Mouse (Mus musculus): ENCODE data around the gene Foxm1. TPM values are rescaled to one million over a fixed set of nuclear protein-coding genes. Genes with fewer than 3 reads are reported as not detected.

Gene Foxm1
- polyA plus RNA-seq, 1 experiment = 2.4 TPM

GRCm38 (mm10) chr6:128358999-128359398 is 3.8 kb upstream of the Foxm1 start:
- Histone ChIP-seq H3K36me3 (ENCODE audit: control insufficient read depth, insufficient read depth, low read length) (no peaks in the 10 kb centered on the region), H3K27ac (ENCODE audit: insufficient read depth, low read depth, low read length) (no peak overlapping the region), H3K4me3 (ENCODE audit: insufficient read depth, low read depth, low read length) (no peak overlapping the region), H3K4me1 (ENCODE audit: control insufficient read depth, insufficient read depth, low read length) (peaks cover 1% of the 10 kb centered on the region; the same call in 1 of the 2 replicates), H3K27me3 (replicated peaks; ENCODE audit: control insufficient read depth, insufficient read depth, low read length) (no peaks in the 10 kb centered on the region)
- WGBS = 15% methylated on average over 2 of the region's 2 CpGs
- TF ChIP-seq POLR2A (IDR thresholded peaks at IDR 0.05; ENCODE audit: low read depth, low read length) (no peak), CTCF (conservative IDR thresholded peaks at IDR 0.05; ENCODE audit: insufficient read depth, insufficient read length, low read depth, low read length) (peak; percentile 81)
- DNase-seq = peak; percentile 74

- Histone ChIP-seq H3K27ac (ENCODE audit: insufficient read depth, low read depth, low read length) (peak overlapping the region; percentile 41), H3K4me1 (ENCODE audit: control insufficient read depth, insufficient read depth, low read length) (no peaks in the 10 kb centered on the region; the same call in 1 of the 2 replicates), H3K4me3 (ENCODE audit: insufficient read depth, low read depth, low read length) (peak overlapping the region; percentile 72), H3K36me3 (ENCODE audit: control insufficient read depth, insufficient read depth, low read length) (no peaks in the 10 kb centered on the region), H3K27me3 (replicated peaks; ENCODE audit: control insufficient read depth, insufficient read depth, low read length) (no peaks in the 10 kb centered on the region)
- TF ChIP-seq CTCF (conservative IDR thresholded peaks at IDR 0.05; ENCODE audit: insufficient read depth, insufficient read length, low read depth, low read length) = no peak
- no peak for TF ChIP-seq POLR2A (IDR thresholded peaks at IDR 0.05; ENCODE audit: low read depth, low read length)
- DNase-seq = no peak
- WGBS = 18% methylated on average over 9 of the region's 9 CpGs
These were observed 866 bp upstream of the Foxm1 start for GRCm38 (mm10) chr6:128361901-128362300.

GRCm38 (mm10) chr6:128363007-128363825 is 449 bp downstream of the Foxm1 start:
- no peak for DNase-seq
- Histone ChIP-seq H3K4me1 (ENCODE audit: control insufficient read depth, insufficient read depth, low read length) (no peaks in the 10 kb centered on the region; the same call in 1 of the 2 replicates), H3K27ac (ENCODE audit: insufficient read depth, low read depth, low read length) (no peak overlapping the region), H3K4me3 (ENCODE audit: insufficient read depth, low read depth, low read length) (peak overlapping the region; percentile 72; the same call in 1 of the 2 replicates), H3K36me3 (ENCODE audit: control insufficient read depth, insufficient read depth, low read length) (no peaks in the 10 kb centered on the region), H3K27me3 (replicated peaks; ENCODE audit: control insufficient read depth, insufficient read depth, low read length) (no peaks in the 10 kb centered on the region)
- no peak for TF ChIP-seq CTCF (conservative IDR thresholded peaks at IDR 0.05; ENCODE audit: insufficient read depth, insufficient read length, low read depth, low read length)
- TF ChIP-seq POLR2A (IDR thresholded peaks at IDR 0.05; ENCODE audit: low read depth, low read length) = no peak
- WGBS = 4% methylated on average over 44 of the region's 46 CpGs

- Histone ChIP-seq H3K36me3 (ENCODE audit: control insufficient read depth, insufficient read depth, low read length) (no peaks in the 10 kb centered on the region), H3K4me3 (ENCODE audit: insufficient read depth, low read depth, low read length) (no peak overlapping the region), H3K27me3 (replicated peaks; ENCODE audit: control insufficient read depth, insufficient read depth, low read length) (no peaks in the 10 kb centered on the region), H3K4me1 (ENCODE audit: control insufficient read depth, insufficient read depth, low read length) (no peaks in the 10 kb centered on the region; the same call in 1 of the 2 replicates), H3K27ac (ENCODE audit: insufficient read depth, low read depth, low read length) (no peak overlapping the region)
- 80% methylated on average over 6 of the region's 6 CpGs for WGBS
- TF ChIP-seq POLR2A (IDR thresholded peaks at IDR 0.05; ENCODE audit: low read depth, low read length) = no peak
- TF ChIP-seq CTCF (conservative IDR thresholded peaks at IDR 0.05; ENCODE audit: insufficient read depth, insufficient read length, low read depth, low read length) = no peak
- no peak for DNase-seq
These were observed 2.0 kb downstream of the Foxm1 start for GRCm38 (mm10) chr6:128364721-128365120.

GRCm38 (mm10) chr6:128366466-128366865 is 3.7 kb downstream of the Foxm1 start:
- no peak for DNase-seq
- WGBS = 94% methylated on average over 5 of the region's 5 CpGs
- no peak overlapping the region for H3K27ac ChIP-seq (ENCODE audit: insufficient read depth, low read depth, low read length)
- H3K4me1 ChIP-seq (ENCODE audit: control insufficient read depth, insufficient read depth, low read length) = no peaks in the 10 kb centered on the region; the same call in 1 of the 2 replicates
- no peak overlapping the region for H3K4me3 ChIP-seq (ENCODE audit: insufficient read depth, low read depth, low read length)
- H3K36me3 ChIP-seq (ENCODE audit: control insufficient read depth, insufficient read depth, low read length) = no peaks in the 10 kb centered on the region
- no peak for TF ChIP-seq POLR2A (IDR thresholded peaks at IDR 0.05; ENCODE audit: low read depth, low read length)
- no peak for TF ChIP-seq CTCF (conservative IDR thresholded peaks at IDR 0.05; ENCODE audit: insufficient read depth, insufficient read length, low read depth, low read length)
- H3K27me3 ChIP-seq (replicated peaks; ENCODE audit: control insufficient read depth, insufficient read depth, low read length) = no peaks in the 10 kb centered on the region

GRCm38 (mm10) chr6:128370040-128370439 is 7.3 kb downstream of the Foxm1 start:
- no peaks in the 10 kb centered on the region for H3K36me3 ChIP-seq (ENCODE audit: control insufficient read depth, insufficient read depth, low read length)
- WGBS = 81% methylated on average over 5 of the region's 5 CpGs
- DNase-seq = no peak
- TF ChIP-seq CTCF (conservative IDR thresholded peaks at IDR 0.05; ENCODE audit: insufficient read depth, insufficient read length, low read depth, low read length) (no peak), POLR2A (IDR thresholded peaks at IDR 0.05; ENCODE audit: low read depth, low read length) (no peak)
- no peaks in the 10 kb centered on the region for H3K27me3 ChIP-seq (replicated peaks; ENCODE audit: control insufficient read depth, insufficient read depth, low read length)
- H3K27ac ChIP-seq (ENCODE audit: insufficient read depth, low read depth, low read length) = no peak overlapping the region
- no peaks in the 10 kb centered on the region for H3K4me1 ChIP-seq (ENCODE audit: control insufficient read depth, insufficient read depth, low read length)
- H3K4me3 ChIP-seq (ENCODE audit: insufficient read depth, low read depth, low read length) = no peak overlapping the region

- WGBS = 58% methylated on average over 6 of the region's 6 CpGs
- H3K27me3 ChIP-seq (replicated peaks; ENCODE audit: control insufficient read depth, insufficient read depth, low read length) = no peaks in the 10 kb centered on the region
- no peak within 1 kb of the TSS for H3K4me3 ChIP-seq (ENCODE audit: insufficient read depth, low read depth, low read length)
- DNase-seq = peak; percentile 64
- TF ChIP-seq POLR2A (IDR thresholded peaks at IDR 0.05; ENCODE audit: low read depth, low read length) (no peak), CTCF (conservative IDR thresholded peaks at IDR 0.05; ENCODE audit: insufficient read depth, insufficient read length, low read depth, low read length) (no peak)
- no peak within 1 kb of the TSS for H3K27ac ChIP-seq (ENCODE audit: insufficient read depth, low read depth, low read length)
- no peaks in the 10 kb centered on the region for H3K36me3 ChIP-seq (ENCODE audit: control insufficient read depth, insufficient read depth, low read length)
- H3K4me1 ChIP-seq (ENCODE audit: control insufficient read depth, insufficient read depth, low read length) = no peaks in the 10 kb centered on the region
These were observed 12.4 kb downstream of the Foxm1 start, which contains the start of the genes Tex52 and Gm44596 for GRCm38 (mm10) chr6:128375192-128375591. Gene Tex52 (plus strand): TSS chr6:128375456. Gene Gm44596 (plus strand): TSS chr6:128375503.

All from kidney, adult 2 months (tissue).